ENCODE assay signal across 26 mouse cellular contexts in genomic region chr2:151034435-151034834, GRCm38 (mm10). TPM values are rescaled to one million over a fixed set of nuclear protein-coding genes. Genes with fewer than 3 reads are reported as not detected.
"Had no signal": no experiment of that assay in that cellular context is flagged by ENCODE, and none has a peak within 500 bp of the region (broad histone marks: within the 10 kb centered on the region; RNA-seq: fewer than 3 reads in every experiment).

No protein-coding gene starts in this region.

- H3K9ac ChIP-seq: lung, embryonic 14.5 days; midbrain, embryonic 12.5 days; midbrain, embryonic 15.5 days; neural tube, embryonic 12.5 days; neural tube, embryonic 15.5 days; stomach, embryonic 15.5 days had no signal

- DNase-seq: kidney, adult 18-20 months; kidney, postnatal 10 days; kidney, postnatal 4 days; lung, embryonic 14.5 days; right cerebral cortex, adult 18-20 months; right cerebral cortex, postnatal 14 days; right cerebral cortex, postnatal 4 days; thymus, postnatal 25 days had no signal

- H3K36me3 ChIP-seq: midbrain, embryonic 12.5 days; midbrain, embryonic 15.5 days had no signal

- H3K27me3 ChIP-seq: midbrain, embryonic 12.5 days; midbrain, embryonic 15.5 days; neural tube, embryonic 12.5 days; neural tube, embryonic 15.5 days; stomach, embryonic 15.5 days had no signal

- H3K4me3 ChIP-seq: midbrain, embryonic 12.5 days; midbrain, embryonic 15.5 days; neural tube, embryonic 12.5 days; neural tube, embryonic 15.5 days; stomach, embryonic 15.5 days had no signal

- ATAC-seq: inflammation-experienced regulatory T-cells, adult 6 months; intestine, embryonic 16.5 days; lung, postnatal 0 days; midbrain, embryonic 15.5 days had no signal

- H3K27ac ChIP-seq: macrophage; midbrain, embryonic 12.5 days; midbrain, embryonic 15.5 days; neural tube, embryonic 12.5 days; neural tube, embryonic 15.5 days; stomach, embryonic 15.5 days had no signal

- H3K4me2 ChIP-seq: lung, embryonic 14.5 days; midbrain, embryonic 12.5 days; midbrain, embryonic 15.5 days; neural tube, embryonic 12.5 days; neural tube, embryonic 15.5 days; stomach, embryonic 15.5 days had no signal

- H3K9me3 ChIP-seq: midbrain, embryonic 12.5 days; midbrain, embryonic 15.5 days; neural tube, embryonic 12.5 days; neural tube, embryonic 15.5 days; stomach, embryonic 15.5 days had no signal

RNA-seq across cellular contexts. Expression of gene Gm14151, which starts 57.7 kb away (rescaled TPM):
- total RNA-seq: layer of hippocampus, adult 18-20 months; layer of hippocampus, postnatal 14 days; left cerebral cortex, adult 8-10 months; left cerebral cortex, postnatal 25 days; megakaryocyte, adult 5-6 weeks had no signal
- polyA plus RNA-seq: inflammation-experienced regulatory T-cells, adult 6 months; intestine, embryonic 16.5 days; limb, embryonic 11.5 days; limb, embryonic 14.5 days; liver, embryonic 16.5 days; lung, embryonic 14.5 days; lung, postnatal 0 days; macrophage; midbrain, embryonic 12.5 days; midbrain, embryonic 15.5 days; neural tube, embryonic 12.5 days; neural tube, embryonic 15.5 days; stomach, embryonic 15.5 days; thymus, postnatal 0 days had no signal
